Mouse (Mus musculus): ENCODE data around the gene Cdh22. TPM values are rescaled to one million over a fixed set of nuclear protein-coding genes. Genes with fewer than 3 reads are reported as not detected.

Cdh22 gene
- polyA plus RNA-seq, 1 experiment from 2014 or later = 0.79 TPM

DNA sequence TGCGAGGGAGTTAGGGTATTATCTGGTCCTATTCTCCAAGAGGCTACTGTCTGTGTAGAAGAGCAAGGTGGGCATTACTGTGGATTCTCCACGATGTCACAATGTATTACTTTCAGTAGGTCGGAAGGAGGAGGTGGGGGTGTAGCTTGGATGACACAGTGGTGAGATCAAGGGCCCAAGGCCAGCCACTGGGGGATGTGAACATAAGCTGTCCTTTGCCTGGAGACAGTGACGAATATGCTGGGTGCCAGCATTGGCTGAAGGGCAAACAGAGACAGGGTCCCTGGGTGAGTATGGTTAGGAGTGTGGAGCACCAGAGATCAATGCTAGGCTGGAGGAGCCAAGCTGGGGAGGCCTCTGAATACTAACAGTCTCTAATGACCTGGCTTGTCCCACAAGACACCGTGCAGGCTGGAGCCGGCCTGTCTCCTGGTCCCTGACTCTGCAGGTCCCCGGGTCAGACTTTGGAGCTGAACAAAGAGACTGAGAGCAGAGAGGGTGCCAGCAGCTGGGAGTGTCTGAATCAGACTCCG, 143.2 kb downstream of the Cdh22 start:
- no peak overlapping the region for H3K4me3 ChIP-seq
- H3K27me3 ChIP-seq = peaks cover 46% of the 10 kb centered on the region
- H3K36me3 ChIP-seq = no peaks in the 10 kb centered on the region
- no peak overlapping the region for H3K4me2 ChIP-seq (replicated peaks)
- no peak overlapping the region for H3K9ac ChIP-seq
- H3K27ac ChIP-seq = no peak overlapping the region
- no peaks in the 10 kb centered on the region for H3K9me3 ChIP-seq
- 75% methylated on average over 8 of the region's 8 CpGs for WGBS
- ATAC-seq (ENCODE audit: low FRiP score, low read depth) = no peak
- H3K4me1 ChIP-seq = peaks cover 21% of the 10 kb centered on the region

DNA sequence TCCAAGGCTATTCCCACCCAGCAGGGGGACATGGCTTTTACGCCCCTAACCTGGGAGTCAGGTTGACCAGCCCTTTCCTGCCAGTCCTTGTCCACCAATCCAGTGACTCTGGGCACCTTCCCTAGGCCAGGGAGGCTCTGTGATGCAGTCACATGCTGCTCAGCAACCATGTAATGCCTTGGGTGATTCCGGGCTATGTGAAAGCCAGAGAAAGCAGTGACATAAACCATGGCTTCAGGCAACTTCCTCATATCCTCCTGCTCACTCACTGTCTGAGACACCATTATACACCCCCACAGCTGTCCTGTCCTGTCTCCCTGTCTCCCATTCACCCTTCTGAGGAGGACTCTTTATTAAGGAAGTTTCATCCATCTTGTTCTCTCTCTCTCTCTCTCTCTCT, 144.0 kb downstream of the Cdh22 start, which contains the start of gene 1700025C18Rik:
Gene 1700025C18Rik (minus strand): TSS at position 101 of the 400 bp plus-strand sequence.
- Histone ChIP-seq H3K36me3 (no peaks in the 10 kb centered on the region), H3K9me3 (no peaks in the 10 kb centered on the region), H3K27me3 (peaks cover 44% of the 10 kb centered on the region), H3K4me2 (replicated peaks) (no peak within 1 kb of the TSS), H3K4me1 (peaks cover 17% of the 10 kb centered on the region), H3K4me3 (no peak within 1 kb of the TSS), H3K27ac (no peak within 1 kb of the TSS; the same call in 1 of the 2 replicates), H3K9ac (no peak within 1 kb of the TSS)
- ATAC-seq (ENCODE audit: low FRiP score, low read depth) = no peak
- 70% methylated on average over 2 of the region's 2 CpGs for WGBS

DNA sequence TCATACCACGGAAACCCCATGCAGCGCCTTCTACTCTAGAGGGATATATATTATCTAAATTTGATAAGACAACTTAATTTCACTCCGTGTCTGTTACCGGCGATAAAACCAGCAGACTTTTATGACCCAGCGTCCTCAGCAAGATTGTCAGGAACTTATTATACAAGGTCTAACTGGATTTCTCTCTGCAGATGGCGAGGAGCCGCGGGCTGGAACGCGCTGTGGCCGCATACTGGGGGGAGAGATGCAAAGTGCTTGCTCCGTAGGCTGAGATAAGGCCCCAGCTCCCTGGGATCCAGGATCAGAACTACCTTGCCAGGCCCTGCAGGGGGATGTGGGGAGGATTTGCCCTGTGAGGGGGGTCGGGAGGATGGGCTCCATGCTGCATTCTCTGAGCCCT, 145.2 kb downstream of the Cdh22 start:
- WGBS = 20% methylated on average over 14 of the region's 14 CpGs
- Histone ChIP-seq H3K4me2 (replicated peaks) (no peak overlapping the region), H3K9ac (no peak overlapping the region), H3K4me1 (peaks cover 11% of the 10 kb centered on the region), H3K27ac (no peak overlapping the region; the same call in 1 of the 2 replicates), H3K4me3 (no peak overlapping the region), H3K27me3 (peaks cover 36% of the 10 kb centered on the region), H3K36me3 (no peaks in the 10 kb centered on the region), H3K9me3 (no peaks in the 10 kb centered on the region)
- no peak for ATAC-seq (ENCODE audit: low FRiP score, low read depth)

DNA sequence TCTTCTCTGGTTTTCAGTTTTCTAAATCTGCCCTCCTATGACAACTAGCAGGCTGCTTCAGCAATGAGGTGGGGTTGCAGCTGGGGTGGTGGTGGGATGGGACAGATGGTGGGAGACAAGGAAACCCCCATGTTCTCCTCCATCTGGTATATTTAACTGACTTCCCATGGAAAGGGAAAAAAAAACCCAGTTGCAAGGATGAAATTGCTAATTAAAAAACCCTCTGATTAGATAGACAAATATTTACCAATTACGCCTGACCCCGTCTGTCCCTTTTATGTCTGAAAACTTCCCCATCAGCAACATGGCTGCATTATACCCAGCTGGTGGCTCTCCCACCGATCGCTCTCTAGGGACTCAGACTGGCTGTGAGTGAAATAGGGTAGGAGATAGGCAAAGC, 148.0 kb downstream of the Cdh22 start:
- Histone ChIP-seq H3K9me3 (no peaks in the 10 kb centered on the region), H3K4me3 (no peak overlapping the region), H3K4me1 (0 out of 2 replicates have a peak, but pooled peaks cover 4% of the 10 kb centered on the region), H3K27me3 (peaks cover 22% of the 10 kb centered on the region), H3K27ac (no peak overlapping the region), H3K9ac (no peak overlapping the region), H3K36me3 (no peaks in the 10 kb centered on the region), H3K4me2 (replicated peaks) (no peak overlapping the region)
- 79% methylated on average over 4 of the region's 4 CpGs for WGBS
- no peak for ATAC-seq (ENCODE audit: low FRiP score, low read depth)

DNA sequence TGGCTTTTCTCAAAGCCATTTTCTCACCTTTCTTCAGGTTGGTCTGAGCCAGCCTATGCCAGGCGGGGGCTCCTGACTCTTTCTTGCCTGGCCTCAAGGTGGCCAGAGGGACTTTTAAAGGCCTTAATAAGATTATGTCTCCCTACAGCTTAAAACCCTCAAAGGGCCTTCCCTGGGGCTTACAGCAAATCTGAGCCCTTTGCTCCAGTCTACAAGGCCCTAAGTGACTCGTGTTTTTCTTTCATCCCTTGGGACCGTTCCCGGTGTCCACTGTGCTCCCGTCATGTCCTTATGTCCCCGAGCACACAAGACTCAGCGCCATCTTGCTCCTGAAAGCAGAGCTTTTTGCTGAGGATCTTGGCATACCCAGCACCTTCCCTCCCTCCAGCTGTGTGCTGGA, 153.4 kb downstream of the Cdh22 start:
- Histone ChIP-seq H3K27me3 (peaks cover 57% of the 10 kb centered on the region), H3K9me3 (no peaks in the 10 kb centered on the region), H3K4me1 (peaks cover 3% of the 10 kb centered on the region; the same call in 1 of the 2 replicates), H3K4me2 (replicated peaks) (no peak overlapping the region), H3K4me3 (no peak overlapping the region), H3K27ac (no peak overlapping the region), H3K9ac (no peak overlapping the region), H3K36me3 (no peaks in the 10 kb centered on the region)
- ATAC-seq (ENCODE audit: low FRiP score, low read depth) = no peak
- WGBS = 31% methylated on average over 7 of the region's 7 CpGs

DNA sequence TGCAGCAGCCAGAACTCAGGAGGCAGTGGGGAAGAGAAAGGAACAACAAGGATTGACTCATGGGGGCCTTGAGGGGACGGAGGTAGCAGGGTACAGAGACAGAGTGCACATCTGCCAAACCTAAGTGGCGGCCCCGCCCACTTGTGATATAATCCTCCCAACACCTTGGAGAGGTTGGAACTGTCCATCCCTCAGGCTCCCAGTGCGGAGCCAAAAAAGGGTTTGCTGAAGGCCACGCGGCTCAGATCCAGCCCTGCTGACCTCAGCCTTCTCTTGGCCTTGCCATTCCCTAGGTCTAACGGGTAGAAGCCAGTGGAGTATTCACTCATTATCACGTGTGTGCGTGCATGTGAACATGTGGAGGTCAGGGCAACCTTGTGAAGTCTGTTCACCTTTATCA, 154.0 kb downstream of the Cdh22 start:
- H3K4me3 ChIP-seq = no peak overlapping the region
- no peaks in the 10 kb centered on the region for H3K9me3 ChIP-seq
- peaks cover 5% of the 10 kb centered on the region; the same call in 1 of the 2 replicates for H3K4me1 ChIP-seq
- no peaks in the 10 kb centered on the region for H3K36me3 ChIP-seq
- H3K9ac ChIP-seq = no peak overlapping the region
- no peak overlapping the region for H3K27ac ChIP-seq
- peaks cover 59% of the 10 kb centered on the region for H3K27me3 ChIP-seq
- ATAC-seq (ENCODE audit: low FRiP score, low read depth) = no peak
- no peak overlapping the region for H3K4me2 ChIP-seq (replicated peaks)
- 21% methylated on average over 9 of the region's 9 CpGs for WGBS

DNA sequence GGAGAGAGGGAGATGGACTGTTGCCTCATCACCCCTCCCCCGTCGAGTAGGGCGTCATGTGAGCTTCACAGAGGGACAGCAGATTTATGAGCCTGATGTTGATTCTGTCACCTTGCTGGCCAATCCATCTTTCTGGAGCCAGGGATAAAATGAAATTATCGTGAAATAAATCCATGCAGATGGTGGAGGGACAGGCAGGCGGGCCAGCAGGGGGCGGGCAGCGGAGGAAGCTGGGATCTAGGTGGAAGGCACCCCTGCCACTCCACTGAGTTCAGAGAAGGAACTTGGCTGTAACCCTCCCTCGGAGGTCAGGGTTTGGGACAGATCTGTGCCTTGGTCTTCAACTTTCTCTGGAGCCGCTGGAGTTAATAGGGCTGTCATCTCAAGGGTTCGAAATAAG, 156.0 kb downstream of the Cdh22 start:
- ATAC-seq (ENCODE audit: low FRiP score, low read depth) = no peak
- H3K4me2 ChIP-seq (replicated peaks) = no peak overlapping the region
- WGBS = 15% methylated on average over 10 of the region's 10 CpGs

DNA sequence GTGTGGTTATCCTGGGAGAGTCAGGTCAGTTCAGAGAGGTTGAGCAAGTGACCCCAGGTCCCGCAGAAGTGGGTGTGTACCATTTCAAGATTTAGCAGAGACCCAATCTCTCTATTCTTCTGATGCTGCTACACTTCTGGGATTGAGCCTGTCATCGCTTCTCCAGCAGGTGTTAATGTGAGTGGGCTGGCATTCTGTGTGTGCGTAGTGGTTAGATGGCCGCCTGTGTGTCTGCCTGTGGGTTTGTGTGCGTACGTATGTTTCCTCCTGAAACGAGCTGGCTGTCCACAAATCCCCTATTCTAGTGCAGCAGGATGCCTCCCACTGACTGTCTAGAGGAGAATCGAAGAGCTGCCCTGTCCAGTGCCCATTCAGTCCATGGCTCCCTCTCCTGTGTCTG, 156.6 kb downstream of the Cdh22 start:
- H3K27me3 ChIP-seq = peaks cover 84% of the 10 kb centered on the region
- no peak overlapping the region for H3K9ac ChIP-seq
- H3K27ac ChIP-seq = no peak overlapping the region
- H3K4me2 ChIP-seq (replicated peaks) = no peak overlapping the region
- no peaks in the 10 kb centered on the region for H3K36me3 ChIP-seq
- peaks cover 5% of the 10 kb centered on the region; the same call in 1 of the 2 replicates for H3K4me1 ChIP-seq
- no peak overlapping the region for H3K4me3 ChIP-seq
- 61% methylated on average over 8 of the region's 8 CpGs for WGBS
- no peak for ATAC-seq (ENCODE audit: low FRiP score, low read depth)
- no peaks in the 10 kb centered on the region for H3K9me3 ChIP-seq

More for the DNA sequence above, 156.0 kb downstream of the Cdh22 start:
- no peak overlapping the region for H3K4me3 ChIP-seq
- peaks cover 5% of the 10 kb centered on the region; the same call in 1 of the 2 replicates for H3K4me1 ChIP-seq
- peaks cover 79% of the 10 kb centered on the region for H3K27me3 ChIP-seq
- no peaks in the 10 kb centered on the region for H3K9me3 ChIP-seq
- no peak overlapping the region for H3K9ac ChIP-seq
- H3K36me3 ChIP-seq = no peaks in the 10 kb centered on the region
- no peak overlapping the region for H3K27ac ChIP-seq

DNA sequence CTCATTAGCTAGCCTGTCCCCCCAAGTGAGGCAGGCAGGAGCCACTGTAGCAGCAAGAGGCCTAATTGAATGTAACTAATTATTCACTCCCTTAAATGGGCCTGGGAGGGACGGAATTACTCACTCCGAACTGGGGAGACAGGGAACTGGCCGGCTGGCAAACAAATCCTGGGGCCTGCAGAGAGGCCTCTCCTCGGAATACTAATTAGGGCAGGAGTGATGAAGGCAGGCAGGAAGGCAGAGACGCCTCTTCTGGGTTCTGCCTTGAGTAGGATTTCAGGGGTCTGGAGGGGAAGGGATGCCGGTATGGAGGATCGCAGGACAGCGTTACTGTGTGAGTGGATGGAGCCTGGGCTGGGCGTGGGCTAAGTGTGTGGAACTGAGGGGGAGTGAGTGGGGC, 157.6 kb downstream of the Cdh22 start:
- Histone ChIP-seq H3K4me1 (peaks cover 5% of the 10 kb centered on the region; the same call in 1 of the 2 replicates), H3K4me3 (no peak overlapping the region), H3K9me3 (no peaks in the 10 kb centered on the region), H3K36me3 (no peaks in the 10 kb centered on the region), H3K4me2 (replicated peaks) (no peak overlapping the region), H3K9ac (0 out of 2 replicates have a peak overlapping the region, but pooled peaks have one; percentile 19), H3K27me3 (peaks cover 94% of the 10 kb centered on the region), H3K27ac (no peak overlapping the region)
- WGBS = 6% methylated on average over 9 of the region's 9 CpGs
- no peak for ATAC-seq (ENCODE audit: low FRiP score, low read depth)

DNA sequence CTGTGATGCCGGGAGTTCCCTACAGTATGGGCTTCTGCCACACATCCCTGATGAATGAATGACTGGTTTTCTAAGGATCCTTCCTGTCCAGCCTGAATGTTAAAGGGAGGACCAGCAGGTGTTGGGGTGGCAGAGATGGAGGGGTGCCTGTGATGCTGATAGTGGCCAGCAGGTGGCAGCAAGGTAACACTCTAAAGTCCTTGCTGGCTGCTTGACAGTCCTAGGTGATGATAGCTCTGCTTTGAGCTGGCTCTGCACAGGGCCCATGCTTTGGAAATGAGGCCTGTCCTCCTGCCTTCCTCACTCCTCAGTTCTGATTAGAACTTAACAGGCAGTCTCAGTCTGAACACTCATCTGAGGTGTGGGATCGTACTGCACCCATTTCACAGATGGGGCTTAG, 159.7 kb downstream of the Cdh22 start:
- no peak for ATAC-seq (ENCODE audit: low FRiP score, low read depth)
- Histone ChIP-seq H3K9me3 (no peaks in the 10 kb centered on the region), H3K4me3 (no peak overlapping the region), H3K9ac (no peak overlapping the region), H3K27me3 (peaks cover 96% of the 10 kb centered on the region), H3K27ac (no peak overlapping the region), H3K36me3 (no peaks in the 10 kb centered on the region), H3K4me2 (replicated peaks) (no peak overlapping the region), H3K4me1 (peaks cover 8% of the 10 kb centered on the region; the same call in 1 of the 2 replicates)
- 37% methylated on average over 2 of the region's 2 CpGs for WGBS

DNA sequence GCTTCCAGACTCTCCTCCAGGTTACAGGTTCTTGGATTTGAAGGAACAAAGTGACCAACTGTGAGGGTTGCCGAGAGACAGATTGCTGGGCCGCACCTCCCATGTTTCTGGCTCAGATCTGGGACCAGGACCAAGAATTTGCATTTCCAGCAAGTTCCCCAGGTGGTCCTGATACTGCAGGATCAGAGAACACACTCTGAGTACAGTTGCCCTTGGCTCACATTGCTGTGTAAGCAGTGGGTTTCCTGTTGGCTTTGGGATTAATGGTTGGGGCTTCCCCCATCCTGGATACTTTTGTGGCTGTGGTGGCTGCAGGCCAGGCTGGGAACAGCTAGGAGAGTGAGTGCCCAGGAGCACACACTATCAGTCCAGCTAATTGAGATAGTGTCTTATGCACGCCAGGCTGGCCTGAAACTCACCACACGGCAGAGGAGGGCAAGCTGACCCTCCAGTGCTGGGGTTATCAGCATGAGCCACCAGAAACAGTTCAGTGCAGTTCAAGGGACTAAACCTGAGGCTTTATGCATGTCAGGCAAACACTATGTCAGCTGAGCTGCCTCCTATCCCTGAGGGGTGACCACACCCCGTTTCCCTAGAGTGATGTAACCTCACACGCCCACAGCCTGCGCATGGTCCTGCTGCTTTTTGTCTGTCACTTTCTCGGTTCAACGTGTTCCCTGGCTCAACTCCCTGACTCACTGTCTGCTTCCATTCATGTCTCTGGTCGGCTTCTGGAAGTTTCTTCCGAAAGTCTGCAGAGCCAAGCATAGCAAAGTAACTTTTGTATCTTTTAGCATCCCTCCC, 160.4 kb downstream of the Cdh22 start:
- Histone ChIP-seq H3K9ac (no peak overlapping the region), H3K4me3 (no peak overlapping the region), H3K27me3 (peaks cover 96% of the 10 kb centered on the region), H3K36me3 (no peaks in the 10 kb centered on the region), H3K27ac (no peak overlapping the region), H3K4me1 (peaks cover 8% of the 10 kb centered on the region; the same call in 1 of the 2 replicates), H3K9me3 (no peaks in the 10 kb centered on the region), H3K4me2 (replicated peaks) (no peak overlapping the region)
- 48% methylated on average over 11 of the region's 11 CpGs for WGBS
- ATAC-seq (ENCODE audit: low FRiP score, low read depth) = no peak

DNA sequence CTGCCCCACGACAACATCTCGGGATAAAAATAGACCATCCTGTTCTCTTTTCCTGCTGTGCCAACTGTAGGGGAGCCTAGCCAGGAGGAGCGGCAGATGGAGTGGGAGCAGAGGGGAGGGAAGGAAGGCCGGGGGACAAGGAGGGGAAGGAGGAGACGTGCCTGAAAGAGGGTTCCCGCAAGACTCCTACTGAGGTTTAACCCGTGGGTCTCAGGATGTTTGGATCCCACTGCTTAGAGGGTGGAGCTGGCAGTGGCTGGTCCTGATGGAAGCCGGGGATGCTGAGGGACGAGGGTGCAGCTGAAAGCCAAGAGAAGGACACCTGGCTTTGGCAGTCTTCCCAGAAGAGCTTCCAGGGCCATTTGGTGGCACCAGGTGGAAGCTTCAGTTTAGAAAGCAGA, 161.3 kb downstream of the Cdh22 start:
- H3K9ac ChIP-seq = no peak overlapping the region
- H3K9me3 ChIP-seq = no peaks in the 10 kb centered on the region
- H3K36me3 ChIP-seq = no peaks in the 10 kb centered on the region
- ATAC-seq (ENCODE audit: low FRiP score, low read depth) = no peak
- H3K4me2 ChIP-seq (replicated peaks) = no peak overlapping the region
- H3K4me3 ChIP-seq = no peak overlapping the region
- 28% methylated on average over 9 of the region's 9 CpGs for WGBS
- H3K27me3 ChIP-seq = peaks cover 87% of the 10 kb centered on the region
- peaks cover 8% of the 10 kb centered on the region; the same call in 1 of the 2 replicates for H3K4me1 ChIP-seq
- no peak overlapping the region for H3K27ac ChIP-seq

Data from limb, embryonic 13.5 days (tissue).